Mouse (Mus musculus): ENCODE data around the gene Enpp5. TPM values are rescaled to one million over a fixed set of nuclear protein-coding genes. Genes with fewer than 3 reads are reported as not detected.
A peak's percentile ranks its signal among the peaks of the same experiment; 100 is the strongest.

The Enpp5 gene
- total and polyA plus RNA-seq, 2 experiments from 2014 or later, result 113 to 119 TPM

- Histone ChIP-seq H3K9ac (replicated peaks; ENCODE audit: low read length) (no peak overlapping the region), H3K4me2 (ENCODE audit: low read depth, low read length) (no peak overlapping the region), H3K4me1 (ENCODE audit: insufficient read depth, low read length) (no peaks in the 10 kb centered on the region), H3K36me3 (ENCODE audit: insufficient read depth, low read length) (peaks cover 22% of the 10 kb centered on the region; the same call in 1 of the 2 replicates), H3K27me3 (ENCODE audit: insufficient read depth, low read length) (no peaks in the 10 kb centered on the region), H3K4me3 (ENCODE audit: low read length) (no peak overlapping the region), H3K27ac (no peak overlapping the region), H3K9me3 (ENCODE audit: low read length) (no peaks in the 10 kb centered on the region)
- no peak for TF ChIP-seq CTCF (IDR thresholded peaks at IDR 0.05; ENCODE audit: low read depth)
- DNase-seq (ENCODE audit: low spot score) (no peak), ATAC-seq (no peak)
- 95% methylated on average over 3 of the region's 3 CpGs for WGBS
These were observed 9.6 kb downstream of the Enpp5 start for GRCm38 (mm10) chr17:44088226-44088625.

- no peak for TF ChIP-seq CTCF (IDR thresholded peaks at IDR 0.05; ENCODE audit: low read depth)
- H3K36me3 ChIP-seq (ENCODE audit: insufficient read depth, low read length), result no peaks in the 10 kb centered on the region
- DNase-seq (ENCODE audit: low spot score), result no peak
- H3K27me3 ChIP-seq (ENCODE audit: insufficient read depth, low read length), result no peaks in the 10 kb centered on the region
- no peaks in the 10 kb centered on the region for H3K9me3 ChIP-seq (ENCODE audit: low read length)
- no peak overlapping the region for H3K4me2 ChIP-seq (ENCODE audit: low read depth, low read length)
- ATAC-seq, result no peak
- H3K9ac ChIP-seq (replicated peaks; ENCODE audit: low read length), result no peak overlapping the region
- H3K4me1 ChIP-seq (ENCODE audit: insufficient read depth, low read length), result no peaks in the 10 kb centered on the region
- H3K4me3 ChIP-seq (ENCODE audit: low read length), result no peak overlapping the region
- WGBS, result 74% methylated on average over 2 of the region's 2 CpGs
- no peak overlapping the region for H3K27ac ChIP-seq
These were observed 12.3 kb downstream of the Enpp5 start for GRCm38 (mm10) chr17:44090916-44091315.

GRCm38 (mm10) chr17:44091512-44091911, 12.9 kb downstream of the Enpp5 start:
- Histone ChIP-seq H3K4me3 (ENCODE audit: low read length) (no peak overlapping the region), H3K27ac (no peak overlapping the region), H3K36me3 (ENCODE audit: insufficient read depth, low read length) (no peaks in the 10 kb centered on the region), H3K27me3 (ENCODE audit: insufficient read depth, low read length) (no peaks in the 10 kb centered on the region), H3K4me2 (ENCODE audit: low read depth, low read length) (no peak overlapping the region), H3K4me1 (ENCODE audit: insufficient read depth, low read length) (no peaks in the 10 kb centered on the region), H3K9ac (replicated peaks; ENCODE audit: low read length) (no peak overlapping the region), H3K9me3 (ENCODE audit: low read length) (no peaks in the 10 kb centered on the region)
- ATAC-seq (no peak), DNase-seq (ENCODE audit: low spot score) (no peak)
- no peak for TF ChIP-seq CTCF (IDR thresholded peaks at IDR 0.05; ENCODE audit: low read depth)
- 43% methylated on average over 2 of the region's 2 CpGs for WGBS

- Histone ChIP-seq H3K36me3 (ENCODE audit: insufficient read depth, low read length) (no peaks in the 10 kb centered on the region), H3K4me2 (ENCODE audit: low read depth, low read length) (no peak overlapping the region), H3K4me3 (ENCODE audit: low read length) (no peak overlapping the region), H3K27ac (no peak overlapping the region), H3K4me1 (ENCODE audit: insufficient read depth, low read length) (no peaks in the 10 kb centered on the region), H3K27me3 (ENCODE audit: insufficient read depth, low read length) (no peaks in the 10 kb centered on the region), H3K9ac (replicated peaks; ENCODE audit: low read length) (no peak overlapping the region), H3K9me3 (ENCODE audit: low read length) (no peaks in the 10 kb centered on the region)
- whole genome bisulfite sequencing, result 85% methylated on average over 4 of the region's 4 CpGs
- TF ChIP-seq CTCF (IDR thresholded peaks at IDR 0.05; ENCODE audit: low read depth), result no peak
- ATAC-seq (no peak), DNase-seq (ENCODE audit: low spot score) (no peak)
These were observed 21.9 kb downstream of the Enpp5 start for GRCm38 (mm10) chr17:44100486-44100885.

GRCm38 (mm10) chr17:44100906-44101305, 22.3 kb downstream of the Enpp5 start:
- H3K9ac ChIP-seq (replicated peaks; ENCODE audit: low read length), result no peak overlapping the region
- no peaks in the 10 kb centered on the region for H3K27me3 ChIP-seq (ENCODE audit: insufficient read depth, low read length)
- no peak overlapping the region for H3K4me3 ChIP-seq (ENCODE audit: low read length)
- H3K27ac ChIP-seq, result no peak overlapping the region
- no peak for TF ChIP-seq CTCF (IDR thresholded peaks at IDR 0.05; ENCODE audit: low read depth)
- H3K4me2 ChIP-seq (ENCODE audit: low read depth, low read length), result no peak overlapping the region
- WGBS, result 85% methylated on average over 9 of the region's 9 CpGs
- ATAC-seq (no peak), DNase-seq (ENCODE audit: low spot score) (no peak)
- H3K9me3 ChIP-seq (ENCODE audit: low read length), result no peaks in the 10 kb centered on the region
- H3K4me1 ChIP-seq (ENCODE audit: insufficient read depth, low read length), result no peaks in the 10 kb centered on the region
- H3K36me3 ChIP-seq (ENCODE audit: insufficient read depth, low read length), result no peaks in the 10 kb centered on the region

- WGBS, result 93% methylated on average over 10 of the region's 10 CpGs
- no peak overlapping the region for H3K4me3 ChIP-seq (ENCODE audit: low read length)
- H3K9ac ChIP-seq (replicated peaks; ENCODE audit: low read length), result no peak overlapping the region
- H3K4me2 ChIP-seq (ENCODE audit: low read depth, low read length), result no peak overlapping the region
- TF ChIP-seq CTCF (IDR thresholded peaks at IDR 0.05; ENCODE audit: low read depth), result no peak
- H3K9me3 ChIP-seq (ENCODE audit: low read length), result no peaks in the 10 kb centered on the region
- H3K36me3 ChIP-seq (ENCODE audit: insufficient read depth, low read length), result no peaks in the 10 kb centered on the region
- no peak for DNase-seq (ENCODE audit: low spot score)
- no peaks in the 10 kb centered on the region for H3K27me3 ChIP-seq (ENCODE audit: insufficient read depth, low read length)
- no peaks in the 10 kb centered on the region for H3K4me1 ChIP-seq (ENCODE audit: insufficient read depth, low read length)
- ATAC-seq, result no peak
- no peak overlapping the region for H3K27ac ChIP-seq
These were observed 23.3 kb downstream of the Enpp5 start for GRCm38 (mm10) chr17:44101961-44102360.

- WGBS, result 3% methylated on average over 72 of the region's 76 CpGs
These were observed 26.9 kb downstream of the Enpp5 start, which contains the start of gene Enpp4 for GRCm38 (mm10) chr17:44105287-44106138. Gene Enpp4 (minus strand): TSS chr17:44105809.

More at GRCm38 (mm10) chr17:44105287-44106138, 26.9 kb downstream of the Enpp5 start, which contains the start of gene Enpp4:
- peak within 1 kb of the TSS; percentile 70 for H3K4me3 ChIP-seq (ENCODE audit: low read length)
- H3K4me2 ChIP-seq (ENCODE audit: low read depth, low read length), result peak within 1 kb of the TSS; percentile 90
- DNase-seq (ENCODE audit: low spot score) (peak; percentile 88), ATAC-seq (peak; percentile 99)
- no peaks in the 10 kb centered on the region for H3K27me3 ChIP-seq (ENCODE audit: insufficient read depth, low read length)
- H3K36me3 ChIP-seq (ENCODE audit: insufficient read depth, low read length), result no peaks in the 10 kb centered on the region
- no peaks in the 10 kb centered on the region for H3K4me1 ChIP-seq (ENCODE audit: insufficient read depth, low read length)
- no peak for TF ChIP-seq CTCF (IDR thresholded peaks at IDR 0.05; ENCODE audit: low read depth)
- H3K27ac ChIP-seq, result no peak within 1 kb of the TSS
- H3K9me3 ChIP-seq (ENCODE audit: low read length), result no peaks in the 10 kb centered on the region
- H3K9ac ChIP-seq (replicated peaks; ENCODE audit: low read length), result peak within 1 kb of the TSS; percentile 72
